Mouse (Mus musculus) kidney, postnatal 0 days (tissue): Measurements from ENCODE around the gene Ddx24. TPM values are rescaled to one million over a fixed set of nuclear protein-coding genes. Genes with fewer than 3 reads are reported as not detected.

ENCODE experiments used
- ATAC-seq: fragments of 200-750 bp; cut with Nextera tagmentation; replicated peaks from 2 replicates; pipeline ENCODE4 v1.8.0; 2017; ENCODE audit warnings: low read depth, moderate number of reproducible peaks, moderate TSS enrichment, moderate library complexity; ENCODE audit not compliant: low FRiP score
- DNase-seq: peaks from one replicate; pipeline ENCODE4 v3.0.0-alpha.2; 2016; ENCODE audit warnings: low spot score
- H3K27ac ChIP-seq: fragments of 300-500 bp; sonication (generic); 2 replicates; pipeline ENCODE4 v1.5.1; 2014; ENCODE audit warnings: mild to moderate bottlenecking
- H3K27me3 ChIP-seq: fragments of 300-500 bp; sonication (generic); 2 replicates; pipeline ENCODE4 v1.6.1; 2014; ENCODE audit warnings: low read length, mixed read lengths; ENCODE audit not compliant: insufficient read depth
- H3K36me3 ChIP-seq: fragments of 300-500 bp; sonication (generic); 2 replicates; pipeline ENCODE4 v1.6.1; 2014; ENCODE audit warnings: low read length, mixed read lengths; ENCODE audit not compliant: insufficient read depth
- H3K4me1 ChIP-seq: fragments of 300-500 bp; sonication (generic); replicated peaks from 2 replicates; pipeline ENCODE4 v1.6.1; 2014; ENCODE audit warnings: antibody characterized with exemption, low read length, mixed read lengths; ENCODE audit not compliant: insufficient read depth
- H3K4me2 ChIP-seq: fragments of 300-500 bp; sonication (generic); 2 replicates; pipeline ENCODE4 v1.6.1; 2014; ENCODE audit warnings: mild to moderate bottlenecking, low read length, moderate library complexity, mixed read lengths
- H3K4me3 ChIP-seq: fragments of 300-500 bp; sonication (generic); replicated peaks from 2 replicates; pipeline ENCODE4 v1.5.1; 2014; ENCODE audit warnings: low read depth, low read length
- H3K9ac ChIP-seq: fragments of 300-500 bp; sonication (generic); 2 replicates; pipeline ENCODE4 v1.6.1; 2014; ENCODE audit warnings: low read depth, low read length
- H3K9me3 ChIP-seq: fragments of 300-500 bp; sonication (generic); replicated peaks from 2 replicates; pipeline ENCODE4 v1.6.1; 2016; ENCODE audit warnings: low read length, inconsistent platforms, mixed read lengths
- CTCF ChIP-seq: IDR thresholded peaks from 2 replicates; pipeline ENCODE4 v1.5.1; 2016; ENCODE audit warnings: antibody characterized with exemption, low read depth, mild to moderate bottlenecking, moderate library complexity
- WGBS: fragments of 180-500 bp; shearing (Covaris S2); extraction: QIAGEN DNeasy Blood & Tissue Kit; methylation state at CpG from one replicate; pipeline ENCODE4 v1.1.7; 2014; 5-methylcytosine and 5-hydroxymethylcytosine counted together
- polyA plus RNA-seq: library from polyadenylated mRNA; unstranded; fragments of >200 nt; fragmentation: Nextera tagmentation; extraction: Ambion mirVana; gene quantifications from 2 replicates; pipeline ENCODE4 v1.2.1, GENCODE M21; 2015

Ddx24 gene
- polyA plus RNA-seq, 1 experiment from 2014 or later, result 120 TPM

DNA sequence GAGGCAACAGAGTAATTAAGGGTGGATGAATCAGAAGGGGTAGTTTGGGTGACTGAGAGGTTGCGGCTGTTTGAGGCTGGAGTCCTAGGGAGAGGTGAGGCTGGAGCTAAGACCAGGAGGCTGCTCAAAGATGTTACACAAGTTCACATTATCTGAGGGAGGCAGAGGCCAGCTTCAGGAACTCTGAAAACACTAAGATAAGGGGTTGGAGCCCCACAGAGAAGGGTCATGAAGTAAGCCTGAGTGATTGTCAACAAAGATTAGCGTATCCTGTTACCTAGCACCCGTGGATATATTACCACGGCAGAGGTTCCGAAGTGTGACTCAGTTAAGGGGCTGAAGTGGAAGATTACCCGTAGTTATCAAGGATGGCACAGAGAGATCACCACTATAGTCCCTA, 32.1 kb downstream of the Ddx24 start:
- WGBS, result 35% methylated on average over 6 of the region's 6 CpGs
- no peak for TF ChIP-seq CTCF
- Histone ChIP-seq H3K4me3 (no peak overlapping the region), H3K27me3 (no peaks in the 10 kb centered on the region), H3K27ac (no peak overlapping the region), H3K36me3 (no peaks in the 10 kb centered on the region), H3K4me2 (no peak overlapping the region), H3K9me3 (no peaks in the 10 kb centered on the region), H3K9ac (no peak overlapping the region), H3K4me1 (0 out of 2 replicates have a peak, but pooled peaks cover 5% of the 10 kb centered on the region)
- DNase-seq, result no peak
- no peak for ATAC-seq

DNA sequence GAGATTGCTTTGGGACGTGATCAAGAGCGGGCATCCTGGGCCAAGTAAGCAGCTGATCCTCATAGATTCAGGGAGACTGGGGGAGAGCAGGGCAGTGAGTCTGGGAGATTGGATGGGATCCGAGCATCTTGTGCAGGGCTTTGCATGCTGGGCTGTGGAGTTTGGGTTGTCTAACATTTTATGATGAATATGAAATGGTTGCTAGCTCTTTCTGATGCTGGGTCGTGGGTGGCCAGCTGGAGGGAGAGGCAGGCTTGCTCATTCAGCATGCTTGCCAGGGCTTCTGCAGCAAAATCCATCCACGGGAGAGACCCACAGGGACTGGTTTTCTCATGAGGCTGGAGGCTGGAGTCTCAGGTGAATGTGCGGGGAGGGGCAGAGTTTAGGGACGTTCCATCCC, 34.5 kb downstream of the Ddx24 start:
- Histone ChIP-seq H3K27me3 (no peaks in the 10 kb centered on the region), H3K9ac (no peak overlapping the region), H3K4me2 (no peak overlapping the region), H3K4me1 (0 out of 2 replicates have a peak, but pooled peaks cover 5% of the 10 kb centered on the region), H3K9me3 (no peaks in the 10 kb centered on the region), H3K36me3 (no peaks in the 10 kb centered on the region), H3K4me3 (no peak overlapping the region), H3K27ac (no peak overlapping the region)
- 88% methylated on average over 7 of the region's 7 CpGs for WGBS
- ATAC-seq (no peak), DNase-seq (no peak)
- TF ChIP-seq CTCF, result no peak

DNA sequence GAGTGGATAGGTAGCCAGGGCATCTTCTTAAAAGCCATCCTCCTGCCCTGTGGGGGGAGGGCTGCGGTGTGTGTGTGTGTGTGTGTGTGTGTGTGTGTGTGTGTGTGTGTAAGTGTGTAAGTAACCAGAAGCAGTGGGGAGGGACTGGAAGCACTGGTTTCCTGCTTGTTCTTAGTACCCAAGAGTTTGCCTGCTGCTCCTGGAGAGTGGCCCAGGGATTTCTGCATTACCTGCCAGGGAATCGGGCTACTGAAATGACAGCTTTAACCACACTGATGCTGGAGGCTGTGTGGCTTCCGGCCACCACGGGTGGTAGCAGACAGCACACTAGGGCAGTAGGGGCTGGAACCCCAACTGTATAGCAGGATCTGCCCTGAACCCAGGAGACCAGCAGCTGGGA, 35.6 kb downstream of the Ddx24 start:
- TF ChIP-seq CTCF, result no peak
- no peaks in the 10 kb centered on the region for H3K36me3 ChIP-seq
- H3K4me2 ChIP-seq, result no peak overlapping the region
- H3K4me1 ChIP-seq, result 0 out of 2 replicates have a peak, but pooled peaks cover 5% of the 10 kb centered on the region
- no peak for ATAC-seq
- no peak overlapping the region for H3K27ac ChIP-seq
- no peak for DNase-seq
- no peak overlapping the region for H3K9ac ChIP-seq
- no peaks in the 10 kb centered on the region for H3K9me3 ChIP-seq
- no peaks in the 10 kb centered on the region for H3K27me3 ChIP-seq
- H3K4me3 ChIP-seq, result no peak overlapping the region
- WGBS, result 78% methylated on average over 4 of the region's 4 CpGs

DNA sequence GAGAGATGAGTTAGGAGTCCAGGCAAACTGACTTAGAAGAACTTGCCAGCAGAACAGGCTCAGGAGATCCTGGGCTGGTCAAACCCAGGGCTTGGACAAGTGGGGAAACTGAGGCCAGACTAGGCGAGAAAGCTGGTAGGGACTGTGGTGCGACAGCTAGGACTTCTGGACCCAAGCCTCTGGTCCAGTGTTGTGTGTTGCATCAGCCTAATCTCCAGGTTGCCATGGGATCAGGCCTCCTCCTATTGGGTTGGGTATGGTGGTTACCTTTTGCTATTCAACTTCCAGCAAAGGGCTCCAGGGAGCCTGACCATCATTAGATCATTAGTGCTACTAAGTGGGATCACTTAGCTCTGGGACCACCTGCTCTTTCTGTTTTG, 36.3 kb downstream of the Ddx24 start:
- no peak for ATAC-seq
- Histone ChIP-seq H3K4me2 (peak overlapping the region; percentile 85), H3K36me3 (no peaks in the 10 kb centered on the region), H3K4me1 (0 out of 2 replicates have a peak, but pooled peaks cover 5% of the 10 kb centered on the region), H3K27ac (no peak overlapping the region), H3K27me3 (no peaks in the 10 kb centered on the region), H3K4me3 (peak overlapping the region; percentile 66), H3K9me3 (no peaks in the 10 kb centered on the region), H3K9ac (peak overlapping the region; percentile 74; the same call in 1 of the 2 replicates)
- no peak for TF ChIP-seq CTCF
- 90% methylated on average over 2 of the region's 2 CpGs for WGBS
- no peak for DNase-seq

DNA sequence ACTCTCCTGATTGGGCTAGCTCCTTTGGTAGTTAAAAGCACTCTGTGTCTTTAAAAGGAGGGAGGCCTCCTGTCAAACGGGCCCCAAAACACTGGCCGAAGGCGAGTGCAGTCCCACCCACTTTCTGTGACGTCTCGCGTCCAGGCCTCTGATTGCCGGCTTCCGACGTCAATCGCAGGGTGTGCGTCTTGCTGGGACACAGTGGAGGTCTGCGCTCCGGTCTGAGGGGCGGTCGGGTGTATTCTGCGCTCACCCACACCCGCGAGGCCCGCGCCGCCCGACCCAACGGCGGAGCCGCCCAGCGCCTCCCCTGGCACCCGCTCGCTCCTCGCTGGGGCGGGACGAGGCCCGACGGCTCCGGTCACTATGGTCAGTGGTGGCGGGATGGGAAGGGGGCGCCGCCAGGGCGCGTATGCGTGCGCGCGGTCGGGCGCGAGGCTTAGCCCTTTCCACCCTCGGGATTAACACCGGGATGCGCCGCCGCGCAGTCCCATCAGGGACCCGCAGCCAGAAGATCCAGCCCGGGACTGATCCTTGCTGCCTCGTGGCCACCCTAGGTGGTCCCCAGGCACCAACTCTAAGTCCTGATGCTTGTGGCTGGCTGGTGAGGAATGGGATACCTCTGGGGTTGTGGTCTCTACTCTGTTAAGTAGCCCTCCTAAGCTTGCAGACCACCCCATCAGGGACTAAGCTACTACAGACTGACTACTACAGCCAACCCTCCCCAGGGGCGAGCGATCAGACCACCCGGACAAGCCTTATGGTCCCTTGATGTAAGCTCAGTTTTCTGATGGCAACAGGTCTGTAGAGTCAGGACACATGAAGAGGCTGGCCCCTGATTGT, 36.9 kb downstream of the Ddx24 start, which contains the start of gene Otub2:
TSS of gene Otub2 (plus strand) at position 178 of the 843 bp plus-strand sequence.
- ATAC-seq (peak; percentile 98), DNase-seq (peak; percentile 98)
- no peaks in the 10 kb centered on the region for H3K27me3 ChIP-seq
- H3K4me2 ChIP-seq, result peak within 1 kb of the TSS; percentile 85
- peak within 1 kb of the TSS; percentile 66 for H3K4me3 ChIP-seq
- H3K4me1 ChIP-seq, result 0 out of 2 replicates have a peak, but pooled peaks cover 5% of the 10 kb centered on the region
- H3K27ac ChIP-seq, result no peak within 1 kb of the TSS
- peak within 1 kb of the TSS; percentile 74 for H3K9ac ChIP-seq
- no peaks in the 10 kb centered on the region for H3K36me3 ChIP-seq
- under 1% methylated on average over 57 of the region's 58 CpGs for WGBS
- TF ChIP-seq CTCF, result peak; percentile 7; the same call in 1 of the 2 replicates
- H3K9me3 ChIP-seq, result no peaks in the 10 kb centered on the region

DNA sequence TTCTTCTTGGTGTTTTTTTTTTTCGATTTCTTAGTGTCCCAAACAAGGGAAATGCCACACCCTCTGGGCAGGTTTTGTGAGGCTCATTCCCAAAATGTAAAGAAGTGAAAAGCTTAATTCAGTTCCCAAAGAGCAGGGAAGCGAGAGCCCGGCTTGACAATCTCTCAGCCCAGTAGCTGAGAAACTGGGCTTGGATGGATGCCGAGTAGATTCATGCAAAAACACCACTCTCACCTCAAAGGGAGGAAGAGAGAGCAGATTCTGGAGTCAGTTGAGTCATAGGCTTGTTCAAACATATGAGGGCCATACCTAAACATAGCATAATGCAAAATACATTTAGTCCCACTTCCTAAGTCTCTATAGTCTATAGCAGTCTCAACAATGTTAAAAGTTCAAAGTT, 45.4 kb downstream of the Ddx24 start:
- Histone ChIP-seq H3K36me3 (no peaks in the 10 kb centered on the region), H3K27me3 (no peaks in the 10 kb centered on the region), H3K4me2 (no peak overlapping the region), H3K9ac (no peak overlapping the region), H3K4me1 (no peaks in the 10 kb centered on the region), H3K4me3 (no peak overlapping the region), H3K9me3 (no peaks in the 10 kb centered on the region), H3K27ac (no peak overlapping the region)
- 85% methylated on average over 4 of the region's 4 CpGs for WGBS
- DNase-seq (no peak), ATAC-seq (no peak)
- no peak for TF ChIP-seq CTCF
